Mouse (Mus musculus) liver, embryonic 13.5 days (tissue): ENCODE data around the gene Prss40. TPM values are rescaled to one million over a fixed set of nuclear protein-coding genes. Genes with fewer than 3 reads are reported as not detected.

Source experiments
- ATAC-seq: fragments of 200-750 bp; cut with Nextera tagmentation; 2 replicates; pipeline ENCODE4 v1.8.0; 2017; ENCODE audit warnings: low read depth, mild to moderate bottlenecking, moderate number of reproducible peaks, moderate library complexity
- DNase-seq: peaks from one replicate; pipeline ENCODE4 v3.0.0; 2022
- H3K27ac ChIP-seq: fragments of 300-500 bp; sonication (generic); 2 replicates; pipeline ENCODE4 v1.5.1; 2015; ENCODE audit warnings: moderate library complexity, mild to moderate bottlenecking, inconsistent platforms
- H3K27me3 ChIP-seq: fragments of 300-500 bp; sonication (generic); 2 replicates; pipeline ENCODE4 v1.6.1; 2015; ENCODE audit warnings: mild to moderate bottlenecking, inconsistent platforms
- H3K36me3 ChIP-seq: fragments of 300-500 bp; sonication (generic); 2 replicates; pipeline ENCODE4 v1.6.1; 2015; ENCODE audit warnings: mild to moderate bottlenecking, inconsistent platforms
- H3K4me1 ChIP-seq: fragments of 300-500 bp; sonication (generic); replicated peaks from 2 replicates; pipeline ENCODE4 v1.6.1; 2015; ENCODE audit warnings: inconsistent platforms
- H3K4me2 ChIP-seq: fragments of 300-500 bp; sonication (generic); 2 replicates; pipeline ENCODE4 v1.6.1; 2015; ENCODE audit warnings: inconsistent platforms, mild to moderate bottlenecking, moderate library complexity
- H3K4me3 ChIP-seq: fragments of 300-500 bp; sonication (generic); replicated peaks from 2 replicates; pipeline ENCODE4 v1.5.1; 2015; ENCODE audit warnings: mild to moderate bottlenecking, inconsistent platforms
- H3K9ac ChIP-seq: fragments of 300-500 bp; sonication (generic); 2 replicates; pipeline ENCODE4 v1.6.1; 2015; ENCODE audit warnings: mild to moderate bottlenecking, inconsistent platforms
- H3K9me3 ChIP-seq: fragments of 300-500 bp; sonication (generic); replicated peaks from 2 replicates; pipeline ENCODE4 v1.6.1; 2016; ENCODE audit warnings: inconsistent platforms
- WGBS: fragments of 180-500 bp; shearing (Covaris S2); methylation state at CpG from one replicate; pipeline ENCODE4 v1.1.7; 2015; ENCODE audit not compliant: insufficient replicate concordance; 5-methylcytosine and 5-hydroxymethylcytosine counted together
- polyA plus RNA-seq: library from polyadenylated mRNA; unstranded; fragments of >200 nt; fragmentation: Nextera tagmentation; extraction: Ambion mirVana; gene quantifications from 2 replicates; pipeline ENCODE4 v1.2.1, GENCODE M21; 2015

The Prss40 gene
- polyA plus RNA-seq, 1 experiment from 2014 or later: not detected

DNA sequence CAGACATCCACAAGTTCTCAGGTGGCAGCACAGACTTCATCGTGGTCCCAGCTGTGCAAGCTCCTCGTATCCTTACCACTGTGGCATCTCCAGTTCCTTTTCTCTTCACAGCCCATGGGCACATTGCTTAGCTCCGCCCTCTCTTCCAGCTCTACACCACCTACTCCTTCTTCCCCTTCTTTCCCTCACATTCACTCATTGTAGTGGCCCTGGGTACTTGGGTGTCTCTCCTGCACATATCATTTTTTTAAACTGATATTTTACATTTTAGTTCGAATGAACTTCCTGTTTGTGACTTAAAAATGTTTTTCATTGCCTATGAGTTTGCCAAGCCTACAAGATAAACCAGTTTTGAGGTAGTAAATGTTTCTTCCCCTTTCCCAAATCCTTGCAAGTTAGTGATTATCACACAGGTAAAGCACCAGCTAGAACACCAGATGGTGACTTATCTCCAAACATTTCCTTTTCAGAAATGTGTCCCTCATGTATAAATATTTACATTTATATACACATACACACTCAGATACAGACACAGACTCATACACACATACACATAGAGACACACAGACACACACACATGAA lies 54.7 kb downstream of the Prss40 start:
- Histone ChIP-seq H3K4me3 (no peak overlapping the region), H3K27ac (no peak overlapping the region), H3K9ac (no peak overlapping the region), H3K27me3 (no peaks in the 10 kb centered on the region), H3K4me1 (0 out of 2 replicates have a peak, but pooled peaks cover 2% of the 10 kb centered on the region), H3K4me2 (no peak overlapping the region), H3K9me3 (no peaks in the 10 kb centered on the region), H3K36me3 (no peaks in the 10 kb centered on the region)
- 42% methylated on average over 4 of the region's 4 CpGs for WGBS
- ATAC-seq (no peak), DNase-seq (no peak)

DNA sequence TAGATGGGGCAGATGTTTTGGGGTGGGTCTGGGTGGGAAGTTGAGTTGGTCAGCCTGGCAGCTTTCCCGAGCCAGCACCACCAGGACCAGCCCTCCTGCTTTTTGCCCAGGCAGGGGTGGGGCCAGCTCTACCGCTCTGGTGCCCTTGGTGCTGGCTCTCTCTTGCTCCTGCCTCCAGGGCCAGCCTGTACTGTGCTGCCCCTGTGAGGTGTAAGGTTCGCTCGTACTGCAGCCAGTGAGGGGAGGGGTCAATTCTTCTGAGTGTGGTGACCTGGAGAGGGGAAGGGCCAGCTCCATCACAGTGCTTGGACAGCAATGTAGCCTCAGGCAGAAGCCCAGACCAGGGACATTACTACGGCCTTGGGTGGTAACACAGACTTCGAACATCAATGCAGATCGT lies 55.4 kb downstream of the Prss40 start:
- WGBS: 57% methylated on average over 7 of the region's 7 CpGs
- Histone ChIP-seq H3K4me3 (no peak overlapping the region), H3K27me3 (no peaks in the 10 kb centered on the region), H3K9me3 (no peaks in the 10 kb centered on the region), H3K4me2 (no peak overlapping the region), H3K27ac (no peak overlapping the region), H3K36me3 (no peaks in the 10 kb centered on the region), H3K4me1 (no peaks in the 10 kb centered on the region), H3K9ac (no peak overlapping the region)
- DNase-seq (no peak), ATAC-seq (no peak)

DNA sequence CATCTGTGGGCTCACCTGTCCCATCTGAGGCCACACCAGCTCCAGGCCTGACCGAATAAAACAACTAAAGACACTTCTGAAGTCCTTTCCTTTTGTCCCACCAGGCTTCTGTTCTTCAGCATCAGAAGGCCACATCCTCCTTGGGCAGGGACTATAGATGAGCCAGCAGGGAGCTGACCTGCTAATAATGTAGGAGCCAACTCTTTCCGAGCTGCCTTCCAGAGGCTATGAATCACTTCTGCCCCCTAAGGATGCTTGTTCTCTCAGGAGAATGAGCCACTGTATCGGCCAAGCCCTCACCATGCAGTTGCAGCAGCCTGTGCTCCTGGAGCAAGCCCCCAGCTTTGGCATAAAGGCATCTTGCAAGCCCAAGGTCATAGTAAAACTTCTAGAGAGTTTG lies 57.8 kb downstream of the Prss40 start:
- H3K4me1 ChIP-seq: no peaks in the 10 kb centered on the region
- H3K27me3 ChIP-seq: no peaks in the 10 kb centered on the region
- no peaks in the 10 kb centered on the region for H3K9me3 ChIP-seq
- 59% methylated on average over 3 of the region's 3 CpGs for WGBS
- H3K4me2 ChIP-seq: no peak overlapping the region
- H3K4me3 ChIP-seq: no peak overlapping the region
- no peaks in the 10 kb centered on the region for H3K36me3 ChIP-seq
- no peak overlapping the region for H3K9ac ChIP-seq
- ATAC-seq (no peak), DNase-seq (no peak)
- H3K27ac ChIP-seq: no peak overlapping the region

Other genes with a start within 250 kb of the Prss40 start
- gene Ccdc115, start 121.3 kb downstream of the Prss40 start, polyA plus RNA-seq: 28.2 and 30.8 TPM in 2 replicates
- gene Imp4, start 121.1 kb downstream of the Prss40 start, polyA plus RNA-seq: 73.8 and 81.4 TPM in 2 replicates
- gene Ptpn18, start 101.2 kb downstream of the Prss40 start, polyA plus RNA-seq: 14.4 and 16.9 TPM in 2 replicates
- not detected in 2 replicates for gene Prss39, start 62.5 kb downstream of the Prss40 start, polyA plus RNA-seq
- not detected in 2 replicates for gene Cfc1, start 25.3 kb downstream of the Prss40 start, polyA plus RNA-seq
- 0.02 TPM in 1 of 2 replicates, not detected in the other for gene Amer3, start 18.7 kb upstream of the Prss40 start, polyA plus RNA-seq